Mouse (Mus musculus) adrenal gland, postnatal 14 days (tissue): ENCODE results near the gene Gm42421. TPM values are rescaled to one million over a fixed set of nuclear protein-coding genes. Genes with fewer than 3 reads are reported as not detected.

Experiments
- DNase-seq: peaks from one replicate; pipeline ENCODE4 v3.0.0; 2021; ENCODE audit warnings: mixed read lengths
- long read RNA-seq, 2 experiments: library from polyadenylated mRNA; stranded (forward); transcript quantifications; one replicate each; pipeline ENCODE4 v2.0.0; 2021
- total RNA-seq: library from RNA; stranded (reverse); gene quantifications from 2 replicates; pipeline ENCODE4 v1.2.3, GENCODE M21; 2021

Gene Gm42421
- not detected in 2 replicates for total RNA-seq
- long read RNA-seq, experiment 1 = 0 reads
- long read RNA-seq, experiment 2 = 0 reads

DNA sequence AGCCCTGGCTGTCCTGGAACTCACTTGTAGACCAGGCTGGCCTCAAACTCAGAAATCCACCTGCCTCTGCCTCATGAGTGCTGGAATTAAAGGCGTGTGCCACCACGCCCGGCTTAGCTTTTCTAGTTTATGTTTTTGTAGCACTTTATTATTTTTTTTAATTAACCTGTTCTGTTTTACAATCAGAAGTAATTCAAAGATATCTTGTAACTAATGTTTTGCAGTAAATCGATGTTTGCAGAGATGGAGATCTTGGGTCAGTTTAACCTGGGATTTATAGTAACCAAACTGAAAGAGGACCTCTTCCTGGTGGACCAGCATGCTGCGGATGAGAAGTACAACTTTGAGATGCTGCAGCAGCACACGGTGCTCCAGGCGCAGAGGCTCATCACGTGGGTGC, at the start of gene Gm42421:
Gm42421 (plus strand) TSS at position 301 of the 400 bp plus-strand sequence.
- no peak for DNase-seq

DNA sequence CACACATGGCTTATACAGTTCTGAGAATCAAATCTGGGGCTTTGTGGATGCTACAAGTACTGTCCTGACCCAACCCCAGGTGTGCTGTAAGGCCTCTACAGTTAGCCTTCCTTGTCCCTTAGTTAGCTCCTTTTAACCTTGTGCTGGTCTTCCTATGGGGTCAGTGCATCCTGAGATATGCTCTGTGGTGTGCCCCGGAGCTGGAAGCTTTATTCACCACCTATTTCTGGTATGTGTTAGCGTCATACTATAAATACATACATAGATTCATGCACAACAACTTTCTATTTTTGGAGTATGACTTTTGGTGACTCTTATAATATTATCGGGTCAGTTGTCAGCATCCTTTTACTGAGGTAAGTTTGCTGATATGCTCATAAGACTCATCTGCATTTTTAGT, 42.7 kb upstream of the Gm42421 start:
- no peak for DNase-seq

DNA sequence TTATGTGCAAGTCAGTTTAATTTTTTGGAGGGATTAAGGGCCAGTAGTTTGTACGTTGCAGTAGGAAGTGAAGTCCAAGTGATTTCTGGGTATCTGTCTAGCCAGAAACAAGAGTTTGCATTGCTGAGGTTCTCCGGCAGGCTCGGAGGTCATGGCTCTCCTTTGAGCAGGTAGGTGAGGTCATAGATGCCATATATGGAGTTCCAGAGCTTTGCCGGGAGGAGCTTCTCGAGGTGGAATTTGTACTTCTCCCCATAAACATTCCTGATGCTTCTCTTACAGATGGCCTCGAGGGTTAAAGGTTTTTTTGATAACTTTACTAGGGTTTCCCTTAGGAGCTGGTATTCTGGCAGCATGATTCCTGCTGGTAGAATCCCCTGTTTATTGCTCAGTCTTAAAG, 37.2 kb upstream of the Gm42421 start:
- no peak for DNase-seq

DNA sequence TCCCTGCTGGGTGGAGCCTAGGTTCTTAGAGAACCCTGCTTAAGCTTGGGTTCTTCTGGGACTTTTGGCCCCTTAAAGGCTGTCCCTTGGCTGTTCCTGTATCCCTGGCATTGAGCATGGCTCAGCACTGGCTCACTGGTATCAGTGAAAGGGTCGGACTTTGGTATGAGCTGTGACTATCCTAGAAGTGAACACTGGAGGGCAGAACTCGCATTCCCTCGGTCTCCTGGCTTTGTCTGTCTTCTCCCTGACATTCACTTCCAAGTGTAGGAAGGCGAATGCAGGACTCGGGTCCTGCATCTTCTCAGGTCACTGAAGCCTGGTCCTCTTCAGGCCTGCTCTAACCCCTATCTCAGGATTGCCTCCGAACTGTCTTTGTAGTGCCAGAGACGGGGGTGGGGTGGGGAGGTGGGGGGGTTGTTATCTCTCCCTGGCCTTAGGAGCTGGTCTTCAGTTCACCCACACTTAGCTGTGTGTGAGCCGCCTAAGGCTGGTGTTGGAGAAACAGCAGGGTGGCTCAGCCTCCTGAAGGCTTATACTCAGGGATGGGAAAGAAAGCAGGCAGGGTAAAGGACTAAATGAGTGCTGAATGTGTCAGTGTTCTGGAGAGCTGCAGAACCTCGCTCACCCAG, 35.6 kb upstream of the Gm42421 start:
- no peak for DNase-seq

DNA sequence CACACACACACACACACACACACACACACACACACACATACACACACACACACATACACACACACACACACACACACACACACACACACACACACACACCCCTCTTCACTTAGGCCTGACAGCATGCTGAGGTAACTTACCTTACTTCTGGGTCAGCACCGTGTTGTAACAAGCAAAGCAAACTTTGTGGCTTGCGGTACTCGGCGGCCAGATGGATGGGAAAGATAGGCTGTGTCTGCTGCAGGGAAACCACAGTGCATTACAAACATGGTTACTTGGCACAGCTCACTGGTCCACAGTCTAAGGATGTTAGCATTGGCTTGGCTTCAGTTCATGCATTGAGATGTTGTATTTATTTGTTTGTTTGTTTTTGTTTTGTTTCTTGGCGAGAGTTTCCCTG, 34.6 kb upstream of the Gm42421 start:
- no peak for DNase-seq

DNA sequence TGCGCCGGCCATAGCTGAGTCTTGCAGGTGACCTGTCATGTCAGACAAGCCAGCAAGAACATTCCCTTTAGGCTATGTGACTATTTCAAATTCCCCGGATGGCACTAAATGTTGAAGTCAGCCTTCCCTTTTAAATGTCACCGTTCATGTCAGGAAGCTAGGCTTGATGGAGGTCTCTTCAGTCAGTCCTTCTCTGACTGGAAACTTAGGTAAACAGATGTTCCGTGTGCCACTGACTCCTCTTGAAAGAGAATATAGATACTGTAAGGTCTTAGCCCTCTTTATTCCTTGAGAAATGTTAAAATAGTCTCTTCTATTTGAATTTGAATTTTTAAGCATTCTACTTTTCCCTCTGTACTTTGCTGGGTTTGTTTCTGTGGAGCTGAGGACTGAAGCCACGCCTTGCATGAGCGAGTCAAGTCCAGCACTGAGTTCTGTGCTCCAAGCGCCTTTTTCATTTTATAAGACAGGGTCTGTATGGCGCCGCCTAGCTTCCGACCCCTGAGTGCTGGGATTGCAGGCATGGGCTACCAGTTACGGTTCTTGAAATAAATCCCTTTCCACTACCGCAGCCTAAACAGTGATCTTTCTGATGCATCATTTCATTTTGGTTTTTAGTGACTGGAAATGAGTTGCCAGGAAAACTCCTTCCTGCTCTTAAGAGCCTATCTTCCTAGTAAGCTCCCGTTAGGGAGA, 30.2 kb upstream of the Gm42421 start, which contains the start of gene Ankrd61:
Ankrd61 (minus strand) TSS at position 51 of the 696 bp plus-strand sequence.
- no peak for DNase-seq

DNA sequence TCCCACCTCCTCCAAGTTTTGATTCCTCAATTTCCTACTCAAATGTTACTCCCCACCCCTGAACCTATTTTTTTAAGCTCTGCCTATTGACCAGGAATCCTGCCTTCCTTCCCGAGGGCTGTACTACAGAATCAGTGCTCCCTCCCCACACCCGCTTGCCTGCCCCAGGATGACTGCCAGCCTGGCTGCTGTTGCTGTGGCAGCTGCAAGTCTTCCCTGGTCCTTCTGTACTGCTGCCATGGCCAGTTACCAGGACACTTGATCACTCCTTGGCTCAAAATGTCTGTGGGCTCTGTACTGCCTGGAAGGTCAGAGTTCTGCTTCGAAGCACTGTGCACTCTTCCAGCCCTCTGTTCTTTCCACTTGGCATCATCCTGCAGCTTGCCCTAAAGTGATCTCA, 25.9 kb upstream of the Gm42421 start:
- DNase-seq = peak; percentile 16

DNA sequence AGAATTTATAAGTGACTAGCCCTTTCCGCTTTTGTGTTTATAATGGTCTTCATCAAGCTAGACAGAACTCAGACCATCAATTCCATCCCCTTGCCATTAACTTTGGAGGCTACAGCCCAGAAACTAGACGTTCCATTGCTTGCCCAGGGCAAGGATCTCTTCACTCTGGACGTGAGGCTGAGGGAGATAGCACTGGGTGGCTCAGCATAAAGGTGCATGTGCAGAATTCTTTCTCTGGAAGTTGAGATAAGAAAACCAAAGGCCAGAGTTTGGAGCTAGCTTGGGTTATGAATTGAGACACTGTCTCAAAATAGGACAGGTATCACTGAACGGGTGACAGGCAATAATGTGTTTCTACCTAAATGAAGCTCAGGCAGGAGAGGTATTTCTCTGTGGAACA, 24.2 kb upstream of the Gm42421 start:
- DNase-seq = no peak

DNA sequence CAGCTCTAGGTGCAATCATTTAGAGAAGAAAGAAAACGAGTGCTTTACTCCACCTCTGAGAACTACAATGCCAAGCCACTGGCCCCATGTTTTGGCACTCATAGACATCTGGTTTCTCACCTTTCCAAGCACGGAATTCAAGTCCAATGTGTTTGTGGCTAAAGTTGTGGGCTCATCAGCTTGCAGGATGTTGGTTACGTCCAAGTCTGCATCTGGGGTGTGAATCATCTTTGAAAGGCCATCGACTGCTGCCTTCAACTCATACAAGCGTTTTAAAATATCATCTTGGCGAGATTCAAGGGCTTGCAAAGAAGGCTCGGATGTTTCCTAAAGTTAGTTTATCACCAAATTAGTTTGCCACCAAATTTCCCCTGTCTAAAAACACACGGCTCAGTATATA, 21.5 kb upstream of the Gm42421 start:
- DNase-seq = no peak

DNA sequence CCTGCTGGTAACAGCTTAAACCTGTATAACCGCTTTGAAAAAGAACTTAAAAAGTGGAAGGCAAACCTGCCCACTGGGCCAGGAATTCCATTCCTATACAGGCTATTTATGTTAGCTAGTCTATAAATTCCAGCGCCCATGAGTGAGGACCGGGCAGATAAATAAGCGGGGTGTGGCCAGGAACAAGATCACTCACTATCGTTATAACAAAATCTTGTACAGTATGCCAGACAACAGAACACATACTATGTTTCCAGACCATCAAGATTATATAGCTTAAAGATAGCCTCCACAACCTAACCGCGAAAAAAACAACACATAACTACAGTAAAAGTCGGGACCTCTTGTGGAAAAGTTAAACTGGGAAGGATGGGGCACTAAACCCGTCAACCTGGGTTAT, 19.0 kb upstream of the Gm42421 start:
- DNase-seq = no peak

DNA sequence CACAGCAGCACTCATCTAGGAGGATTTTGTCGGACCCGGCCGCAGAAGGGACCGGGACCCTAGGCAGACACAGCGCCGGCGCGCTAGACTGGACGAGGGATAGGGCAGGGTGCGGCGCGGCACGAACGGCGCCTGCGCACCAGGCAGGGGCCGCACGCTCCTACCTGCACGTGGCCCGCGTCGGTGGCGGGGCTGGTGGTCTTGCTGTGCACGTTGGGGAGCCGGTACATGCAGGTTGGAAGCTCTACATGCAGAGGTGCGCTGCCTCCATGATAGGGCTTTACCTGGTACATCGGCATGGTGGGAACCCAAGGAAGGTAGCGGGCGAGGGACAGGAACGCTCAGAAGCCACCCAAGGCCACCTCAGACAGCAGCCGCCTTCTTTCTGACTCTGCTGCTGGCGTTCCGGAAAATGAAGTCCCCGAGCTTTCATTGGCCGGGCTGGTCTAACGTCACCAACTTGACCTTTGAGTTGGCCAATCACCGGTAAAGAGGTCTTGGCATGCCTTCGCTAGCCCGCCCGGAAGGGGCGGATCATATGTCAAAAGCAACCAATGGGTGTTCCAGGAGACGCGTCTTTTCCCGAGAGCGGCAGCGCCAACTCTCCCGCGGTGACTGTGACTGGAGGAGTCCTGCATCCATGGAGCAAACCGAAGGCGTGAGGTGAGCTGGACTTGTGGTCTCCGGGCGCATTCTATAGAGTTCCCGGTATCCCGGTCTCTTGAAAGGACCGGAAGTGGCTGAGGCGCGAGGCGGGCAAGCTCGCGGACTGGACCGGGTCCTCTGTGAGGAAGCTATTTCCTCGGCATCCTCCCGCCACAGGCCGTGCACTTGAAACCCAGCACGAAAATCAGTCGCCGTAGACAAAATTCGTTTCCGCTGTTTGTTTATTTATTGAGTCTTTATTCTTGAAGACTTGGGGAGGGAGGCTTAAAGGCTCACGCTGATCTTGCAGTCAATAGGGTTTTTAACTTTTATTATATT, 18.3 kb upstream of the Gm42421 start, which contains the start of the genes Aimp2 and Pms2:
Aimp2 (minus strand) TSS at position 431 of the 984 bp plus-strand sequence.
Pms2 (plus strand) TSS at position 548 of the 984 bp plus-strand sequence.
- DNase-seq = peak; percentile 97

DNA sequence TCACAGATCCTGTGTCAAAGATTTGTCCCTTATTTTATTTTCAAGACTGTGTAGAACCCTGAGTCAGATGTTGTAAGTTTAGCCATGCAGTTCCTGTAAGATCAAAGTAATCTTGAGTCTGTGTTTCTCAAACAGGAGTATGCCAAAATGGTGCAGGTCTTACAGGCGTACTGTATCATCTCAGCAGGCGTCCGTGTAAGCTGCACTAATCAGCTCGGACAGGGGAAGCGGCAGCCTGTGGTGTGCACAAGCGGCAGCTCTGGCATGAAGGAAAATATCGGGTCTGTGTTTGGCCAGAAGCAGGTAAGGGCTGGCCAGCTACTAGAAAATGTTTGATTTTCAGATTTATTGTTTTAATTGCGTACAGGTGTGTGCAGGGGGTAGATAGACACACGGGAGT, 11.8 kb upstream of the Gm42421 start:
- no peak for DNase-seq

DNA sequence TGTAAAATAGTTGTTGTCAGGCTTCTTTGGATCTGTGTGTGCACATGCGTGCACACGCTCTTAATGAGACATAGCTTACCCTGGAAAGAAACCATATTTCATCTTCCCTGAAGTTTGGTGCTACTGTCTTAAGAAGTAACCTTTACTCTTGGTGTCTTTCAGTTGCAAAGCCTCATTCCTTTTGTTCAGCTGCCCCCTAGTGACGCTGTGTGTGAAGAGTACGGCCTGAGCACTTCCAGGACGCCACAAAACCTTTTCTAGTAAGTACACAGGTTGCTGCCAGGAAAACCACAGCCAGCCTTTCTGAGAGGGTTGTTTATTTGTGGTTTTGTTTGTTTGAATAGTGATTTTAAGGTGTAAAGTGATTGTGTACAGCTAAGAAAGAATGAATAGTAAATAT, 10.6 kb upstream of the Gm42421 start:
- DNase-seq = peak; percentile 77

DNA sequence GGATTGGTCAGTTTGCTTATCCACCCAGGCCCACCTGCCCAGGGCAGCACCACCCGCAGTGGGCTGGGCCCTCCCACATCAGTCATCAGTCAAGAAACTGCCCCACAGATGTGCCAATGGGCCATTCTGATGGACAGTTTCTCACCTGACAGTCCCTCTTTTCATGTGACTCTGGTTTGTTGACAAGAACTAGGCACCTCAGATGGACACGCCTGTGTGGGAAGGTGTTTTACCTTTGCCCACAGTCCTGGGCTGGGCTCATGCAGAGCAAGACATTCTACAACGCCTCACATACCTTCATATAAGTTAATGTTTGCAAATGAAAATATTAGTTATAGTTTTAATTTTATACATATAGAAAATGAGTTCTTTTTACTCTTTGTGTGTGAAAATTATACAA, 9.9 kb upstream of the Gm42421 start:
- no peak for DNase-seq

DNA sequence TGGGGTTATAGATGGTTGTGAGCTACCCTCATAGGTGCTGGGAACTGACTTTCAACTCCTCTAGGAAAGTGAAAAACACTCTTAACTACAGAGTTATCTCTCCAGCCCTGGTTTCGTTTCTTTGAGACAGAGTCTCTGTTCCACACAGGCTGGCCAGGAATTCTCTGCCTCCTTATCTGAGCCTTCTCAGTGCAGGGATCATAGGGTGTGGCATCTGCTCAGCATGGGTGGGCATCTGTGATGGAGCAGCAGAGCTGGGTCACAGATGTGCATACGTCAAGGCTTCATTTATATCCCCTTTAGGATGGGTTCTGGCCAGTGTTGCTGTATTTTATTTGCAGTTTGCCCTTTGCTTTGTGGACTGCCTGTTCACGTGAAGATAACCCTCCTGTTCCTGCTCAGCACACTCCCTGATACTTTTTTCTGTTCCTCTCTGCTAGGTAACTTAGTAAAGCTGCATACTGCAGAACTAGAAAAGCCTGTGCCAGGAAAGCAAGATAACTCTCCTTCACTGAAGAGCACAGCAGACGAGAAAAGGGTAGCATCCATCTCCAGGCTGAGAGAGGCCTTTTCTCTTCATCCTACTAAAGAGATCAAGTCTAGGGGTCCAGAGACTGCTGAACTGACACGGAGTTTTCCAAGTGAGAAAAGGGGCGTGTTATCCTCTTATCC, 3.1 kb upstream of the Gm42421 start:
- DNase-seq = no peak

DNA sequence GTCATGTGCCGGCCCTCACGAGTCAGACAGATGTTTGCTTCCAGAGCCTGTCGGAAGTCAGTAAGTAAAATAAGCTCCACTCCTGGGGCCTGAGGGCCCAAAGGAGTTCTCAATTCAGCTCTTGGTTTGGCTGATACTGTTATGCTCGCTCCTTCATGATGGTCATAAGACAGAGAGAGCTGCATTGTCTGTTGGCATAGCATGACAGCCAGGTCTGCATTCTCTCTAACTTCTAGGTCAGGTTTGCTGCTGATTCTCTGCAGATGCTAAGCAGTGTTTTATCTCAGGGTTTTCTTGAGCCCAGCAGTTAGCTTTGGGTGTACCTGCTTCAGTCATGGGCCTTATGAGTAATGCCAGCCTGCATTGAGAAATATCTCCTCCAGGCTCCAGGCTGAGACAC, 1.3 kb downstream of the Gm42421 start:
- no peak for DNase-seq

DNA sequence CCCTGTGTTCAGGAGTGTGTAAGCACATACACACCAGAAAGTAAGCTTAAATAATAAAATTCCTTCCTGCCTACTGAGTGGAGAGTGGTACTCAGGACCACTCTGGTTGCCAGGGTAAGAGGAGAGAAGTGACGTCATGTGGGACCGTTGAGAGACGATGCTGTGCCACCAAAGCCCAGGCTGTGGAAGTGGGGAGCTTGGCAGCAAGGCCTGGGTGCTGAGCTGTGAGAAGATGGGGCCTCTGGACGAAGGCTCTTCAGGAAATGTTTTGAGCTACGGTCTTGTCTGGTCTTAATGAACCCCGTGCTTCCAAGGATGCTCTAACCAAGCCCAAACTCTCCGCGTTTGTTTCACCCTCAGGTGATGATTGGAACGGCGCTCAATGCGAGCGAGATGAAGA, 2.7 kb downstream of the Gm42421 start:
- DNase-seq = no peak

DNA sequence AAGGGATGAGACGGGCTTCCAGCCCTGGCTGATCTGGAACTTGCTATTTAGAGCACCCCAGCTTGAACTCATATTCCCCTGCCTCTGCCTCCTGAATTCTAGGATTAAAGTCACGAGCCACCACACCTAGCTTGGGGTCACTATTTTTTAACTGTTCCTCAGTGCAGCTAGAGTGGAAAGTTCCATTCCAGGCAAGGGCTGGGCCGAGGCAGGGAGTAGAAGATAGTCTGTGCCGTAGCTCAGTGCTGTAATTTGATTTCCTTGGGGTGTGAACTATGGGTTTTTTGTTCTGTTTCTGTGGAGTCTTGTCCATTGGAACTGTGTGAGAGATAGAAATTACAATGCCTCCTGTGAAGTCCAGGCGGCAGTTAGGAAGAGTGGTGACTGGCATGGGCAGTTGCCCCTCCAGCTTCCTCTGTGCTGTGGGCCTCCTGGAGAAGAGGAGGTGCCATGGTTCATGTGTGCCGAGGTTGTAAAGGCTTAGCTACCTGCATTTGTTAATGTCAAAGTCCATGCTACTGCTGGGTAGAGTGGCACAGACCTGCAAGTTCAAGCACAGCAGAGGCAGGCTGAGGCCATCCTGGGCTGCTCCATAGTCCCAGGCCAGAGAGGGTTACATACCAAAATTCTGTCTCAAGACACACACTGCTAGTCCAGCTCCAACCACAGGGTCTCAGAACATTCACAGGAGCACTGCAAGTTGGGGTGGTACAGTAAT, 4.0 kb downstream of the Gm42421 start:
- no peak for DNase-seq

DNA sequence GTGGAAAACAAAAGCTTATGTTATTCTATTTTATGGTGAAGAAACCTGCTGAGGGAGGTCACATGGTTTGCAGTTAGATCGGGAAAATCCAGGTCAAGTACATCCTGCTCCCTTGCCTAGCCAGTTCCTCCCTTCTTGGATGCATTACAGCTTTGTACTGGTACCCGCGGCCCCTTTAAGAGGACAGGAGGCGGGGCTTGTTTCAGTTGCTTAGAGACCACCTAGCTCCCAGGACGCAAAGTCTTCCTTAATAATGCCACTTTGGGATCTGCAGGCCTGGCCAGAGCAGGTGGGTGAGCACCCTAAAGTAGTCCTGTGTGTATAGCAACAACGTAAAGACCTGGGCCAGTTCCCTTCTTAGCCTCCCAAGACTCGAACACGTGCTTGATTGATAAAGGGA, 4.9 kb downstream of the Gm42421 start, which contains the start of gene Rsph10b:
Rsph10b (plus strand) TSS at position 205 of the 400 bp plus-strand sequence.
- peak; percentile 50 for DNase-seq

DNA sequence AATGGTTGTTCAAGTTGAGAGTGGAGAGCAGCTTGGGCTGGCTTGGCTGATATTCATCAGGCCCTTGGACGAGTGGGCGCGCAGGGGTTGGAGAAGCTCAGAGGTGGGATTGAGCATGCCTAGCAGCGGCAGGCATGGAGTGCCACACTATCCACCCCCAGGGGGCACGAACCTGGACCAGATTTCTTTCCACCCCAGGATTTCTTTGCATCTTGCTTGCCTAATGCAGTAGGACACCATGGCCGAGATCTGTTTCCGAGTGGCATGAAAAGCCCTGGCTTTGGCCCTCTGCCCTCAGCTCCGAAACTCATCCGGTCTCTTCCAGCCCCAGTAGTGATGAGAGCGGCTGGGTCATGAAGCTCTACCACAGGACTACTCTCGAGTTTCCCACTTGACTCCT, 5.4 kb downstream of the Gm42421 start:
- DNase-seq = no peak

DNA sequence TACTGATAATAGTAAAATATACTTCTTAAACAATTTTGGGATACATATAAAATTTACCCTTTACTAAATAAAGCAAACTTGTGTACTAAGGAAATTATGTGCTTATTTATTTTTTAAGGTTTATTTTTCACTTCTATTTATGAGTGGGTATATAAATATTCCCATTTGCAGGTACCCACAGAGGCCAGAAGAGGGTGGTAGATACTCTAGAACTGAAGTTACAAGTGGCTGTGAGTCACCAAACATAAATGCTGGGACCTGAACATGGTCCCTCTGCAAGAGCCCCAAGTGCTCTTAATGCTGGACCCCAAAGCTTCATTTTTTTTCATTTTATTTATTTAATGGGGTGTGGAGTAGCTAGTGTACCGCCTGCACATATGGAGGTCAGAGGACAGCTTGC, 5.9 kb downstream of the Gm42421 start:
- no peak for DNase-seq
